Mouse (Mus musculus): Measurements from ENCODE around the gene Kiss1r. TPM values are rescaled to one million over a fixed set of nuclear protein-coding genes. Genes with fewer than 3 reads are reported as not detected.

Kiss1r gene
- polyA plus RNA-seq (2015; fragmentation: Nextera tagmentation; extraction: Ambion mirVana), result 0.52 and 1.1 TPM in 2 replicates

- Histone ChIP-seq H3K4me3 (replicated peaks) (peak within 1 kb of the TSS; percentile 75), H3K4me1 (replicated peaks) (peaks cover 59% of the 10 kb centered on the region), H3K4me2 (replicated peaks) (peak within 1 kb of the TSS; percentile 92), H3K9me3 (no peaks in the 10 kb centered on the region), H3K9ac (peak within 1 kb of the TSS; percentile 97), H3K27ac (peak within 1 kb of the TSS; percentile 77), H3K27me3 (replicated peaks) (peaks cover 45% of the 10 kb centered on the region), H3K36me3 (0 out of 2 replicates have a peak, but pooled peaks cover under 1% of the 10 kb centered on the region)
- ATAC-seq, result peak; percentile 84
- 2% methylated on average over 42 of the region's 42 CpGs for WGBS
These were observed at the start of gene Kiss1r for GRCm38 (mm10) chr10:79916808-79917531. Gene Kiss1r (plus strand): TSS chr10:79916971.

GRCm38 (mm10) chr10:79871845-79872244, 44.9 kb upstream of the Kiss1r start:
- no peak for ATAC-seq
- WGBS, result 93% methylated on average over 8 of the region's 8 CpGs
- no peak overlapping the region for H3K4me2 ChIP-seq (replicated peaks)
- no peak overlapping the region for H3K4me3 ChIP-seq (replicated peaks)
- H3K9ac ChIP-seq, result no peak overlapping the region
- H3K9me3 ChIP-seq, result no peaks in the 10 kb centered on the region
- peaks cover 22% of the 10 kb centered on the region for H3K4me1 ChIP-seq (replicated peaks)
- no peaks in the 10 kb centered on the region for H3K27me3 ChIP-seq (replicated peaks)
- H3K27ac ChIP-seq, result no peak overlapping the region
- no peaks in the 10 kb centered on the region for H3K36me3 ChIP-seq

GRCm38 (mm10) chr10:79872862-79873261, 43.9 kb upstream of the Kiss1r start:
- Histone ChIP-seq H3K36me3 (no peaks in the 10 kb centered on the region), H3K9me3 (no peaks in the 10 kb centered on the region), H3K9ac (no peak overlapping the region), H3K4me2 (replicated peaks) (peak overlapping the region; percentile 98), H3K4me3 (replicated peaks) (no peak overlapping the region), H3K4me1 (replicated peaks) (peaks cover 27% of the 10 kb centered on the region), H3K27me3 (replicated peaks) (no peaks in the 10 kb centered on the region), H3K27ac (no peak overlapping the region)
- 48% methylated on average over 3 of the region's 3 CpGs for WGBS
- no peak for ATAC-seq

GRCm38 (mm10) chr10:79873313-79873712, 43.5 kb upstream of the Kiss1r start:
- Histone ChIP-seq H3K9me3 (no peaks in the 10 kb centered on the region), H3K4me1 (replicated peaks) (peaks cover 27% of the 10 kb centered on the region), H3K36me3 (no peaks in the 10 kb centered on the region), H3K9ac (peak overlapping the region; percentile 77), H3K27ac (no peak overlapping the region), H3K4me2 (replicated peaks) (peak overlapping the region; percentile 98), H3K27me3 (replicated peaks) (no peaks in the 10 kb centered on the region), H3K4me3 (replicated peaks) (peak overlapping the region; percentile 66)
- ATAC-seq, result no peak
- 23% methylated on average over 6 of the region's 6 CpGs for whole genome bisulfite sequencing

GRCm38 (mm10) chr10:79873715-79874289, 43.0 kb upstream of the Kiss1r start:
- Histone ChIP-seq H3K36me3 (no peaks in the 10 kb centered on the region), H3K4me3 (replicated peaks) (peak overlapping the region; percentile 66), H3K9ac (peak overlapping the region; percentile 77), H3K27me3 (replicated peaks) (no peaks in the 10 kb centered on the region), H3K9me3 (no peaks in the 10 kb centered on the region), H3K27ac (peak overlapping the region; percentile 71; the same call in 1 of the 2 replicates), H3K4me2 (replicated peaks) (peak overlapping the region; percentile 98), H3K4me1 (replicated peaks) (peaks cover 27% of the 10 kb centered on the region)
- ATAC-seq, result no peak; the same call in none of the 2 replicates
- 1% methylated on average over 26 of the region's 26 CpGs for WGBS

GRCm38 (mm10) chr10:79874290-79874862, 42.4 kb upstream of the Kiss1r start, which contains the start of the genes Prtn3 and Plppr3:
Gene Prtn3 (plus strand): TSS chr10:79874476.
Gene Plppr3 (minus strand): TSS chr10:79874634.
- no peaks in the 10 kb centered on the region for H3K36me3 ChIP-seq
- peak; percentile 84 for ATAC-seq
- H3K9me3 ChIP-seq, result no peaks in the 10 kb centered on the region
- under 1% methylated on average over 55 of the region's 57 CpGs for WGBS
- H3K9ac ChIP-seq, result peak within 1 kb of the TSS; percentile 77
- peak within 1 kb of the TSS; percentile 66 for H3K4me3 ChIP-seq (replicated peaks)
- peak within 1 kb of the TSS; percentile 98 for H3K4me2 ChIP-seq (replicated peaks)
- H3K4me1 ChIP-seq (replicated peaks), result peaks cover 28% of the 10 kb centered on the region
- no peaks in the 10 kb centered on the region for H3K27me3 ChIP-seq (replicated peaks)
- peak within 1 kb of the TSS; percentile 71; the same call in 1 of the 2 replicates for H3K27ac ChIP-seq

- Histone ChIP-seq H3K27ac (no peak overlapping the region), H3K4me3 (replicated peaks) (no peak overlapping the region), H3K9ac (no peak overlapping the region), H3K9me3 (no peaks in the 10 kb centered on the region), H3K4me1 (replicated peaks) (peaks cover 46% of the 10 kb centered on the region), H3K36me3 (no peaks in the 10 kb centered on the region), H3K4me2 (replicated peaks) (no peak overlapping the region), H3K27me3 (replicated peaks) (no peaks in the 10 kb centered on the region)
- 54% methylated on average over 1 of the region's 1 CpGs for WGBS
- no peak for ATAC-seq
These were observed 39.6 kb upstream of the Kiss1r start for GRCm38 (mm10) chr10:79877174-79877573.

GRCm38 (mm10) chr10:79877757-79878156, 39.0 kb upstream of the Kiss1r start:
- H3K4me2 ChIP-seq (replicated peaks), result no peak overlapping the region
- no peak overlapping the region for H3K27ac ChIP-seq
- ATAC-seq, result no peak
- H3K9me3 ChIP-seq, result no peaks in the 10 kb centered on the region
- no peaks in the 10 kb centered on the region; the same call in 1 of the 2 replicates for H3K27me3 ChIP-seq (replicated peaks)
- peaks cover 49% of the 10 kb centered on the region for H3K4me1 ChIP-seq (replicated peaks)
- no peak overlapping the region for H3K4me3 ChIP-seq (replicated peaks)
- 56% methylated on average over 12 of the region's 12 CpGs for WGBS
- H3K36me3 ChIP-seq, result no peaks in the 10 kb centered on the region
- H3K9ac ChIP-seq, result no peak overlapping the region

GRCm38 (mm10) chr10:79879527-79879926, 37.2 kb upstream of the Kiss1r start:
- no peaks in the 10 kb centered on the region; the same call in 1 of the 2 replicates for H3K27me3 ChIP-seq (replicated peaks)
- no peaks in the 10 kb centered on the region for H3K9me3 ChIP-seq
- peaks cover 44% of the 10 kb centered on the region for H3K4me1 ChIP-seq (replicated peaks)
- no peak overlapping the region for H3K27ac ChIP-seq
- no peak for ATAC-seq
- H3K36me3 ChIP-seq, result no peaks in the 10 kb centered on the region
- no peak overlapping the region for H3K9ac ChIP-seq
- WGBS, result 13% methylated on average over 3 of the region's 3 CpGs
- no peak overlapping the region for H3K4me2 ChIP-seq (replicated peaks)
- no peak overlapping the region for H3K4me3 ChIP-seq (replicated peaks)

GRCm38 (mm10) chr10:79880721-79881120, 36.0 kb upstream of the Kiss1r start:
- Histone ChIP-seq H3K4me2 (replicated peaks) (peak overlapping the region; percentile 5; the same call in 1 of the 2 replicates), H3K27me3 (replicated peaks) (no peaks in the 10 kb centered on the region; the same call in 1 of the 2 replicates), H3K4me1 (replicated peaks) (peaks cover 37% of the 10 kb centered on the region), H3K27ac (no peak overlapping the region), H3K9me3 (no peaks in the 10 kb centered on the region), H3K4me3 (replicated peaks) (no peak overlapping the region), H3K9ac (no peak overlapping the region), H3K36me3 (no peaks in the 10 kb centered on the region)
- peak; percentile 18; the same call in 1 of the 2 replicates for ATAC-seq
- WGBS, result 16% methylated on average over 9 of the region's 9 CpGs

GRCm38 (mm10) chr10:79881981-79882380, 34.8 kb upstream of the Kiss1r start:
- H3K36me3 ChIP-seq, result no peaks in the 10 kb centered on the region
- H3K9me3 ChIP-seq, result no peaks in the 10 kb centered on the region
- no peak for ATAC-seq
- peak overlapping the region; percentile 4; the same call in 1 of the 2 replicates for H3K4me3 ChIP-seq (replicated peaks)
- no peaks in the 10 kb centered on the region; the same call in 1 of the 2 replicates for H3K27me3 ChIP-seq (replicated peaks)
- H3K27ac ChIP-seq, result no peak overlapping the region
- H3K4me1 ChIP-seq (replicated peaks), result peaks cover 36% of the 10 kb centered on the region
- H3K4me2 ChIP-seq (replicated peaks), result peak overlapping the region; percentile 44
- 9% methylated on average over 22 of the region's 22 CpGs for WGBS
- 0 out of 2 replicates have a peak overlapping the region, but pooled peaks have one; percentile 26 for H3K9ac ChIP-seq
